Mouse (Mus musculus): ENCODE results near the gene Zfhx2. TPM values are rescaled to one million over a fixed set of nuclear protein-coding genes. Genes with fewer than 3 reads are reported as not detected.

The Zfhx2 gene
- polyA plus RNA-seq, 1 experiment, result 7.1 TPM

DNA sequence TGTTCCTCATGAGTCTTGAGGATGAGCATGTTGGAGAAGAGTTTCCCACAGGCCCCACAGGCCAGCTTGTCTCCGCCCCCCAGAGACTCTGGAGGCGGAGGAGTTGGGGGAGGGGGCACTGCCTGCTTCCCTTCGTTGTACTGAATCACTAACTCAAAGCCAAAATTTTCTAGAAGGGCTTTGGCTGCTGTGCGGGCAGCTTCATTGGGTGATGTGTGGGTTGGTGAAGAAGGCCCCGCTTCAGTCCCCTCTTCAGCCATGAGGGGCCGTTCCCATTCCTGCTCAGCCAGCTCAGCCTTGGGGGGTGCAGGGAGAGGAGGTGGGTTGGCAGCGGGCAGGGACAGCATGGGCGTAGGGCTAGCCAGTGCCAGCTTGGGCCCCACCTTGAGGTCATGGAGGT is 26.1 kb downstream of the Zfhx2 start:
- H3K4me3 ChIP-seq (ENCODE audit: insufficient read depth, low read length), result no peak overlapping the region
- no peak for TF ChIP-seq POLR2A (IDR thresholded peaks at IDR 0.05; ENCODE audit: borderline replicate concordance, low read depth, low read length)
- no peak for TF ChIP-seq CTCF (IDR thresholded peaks at IDR 0.05; ENCODE audit: low read depth, low read length)

DNA sequence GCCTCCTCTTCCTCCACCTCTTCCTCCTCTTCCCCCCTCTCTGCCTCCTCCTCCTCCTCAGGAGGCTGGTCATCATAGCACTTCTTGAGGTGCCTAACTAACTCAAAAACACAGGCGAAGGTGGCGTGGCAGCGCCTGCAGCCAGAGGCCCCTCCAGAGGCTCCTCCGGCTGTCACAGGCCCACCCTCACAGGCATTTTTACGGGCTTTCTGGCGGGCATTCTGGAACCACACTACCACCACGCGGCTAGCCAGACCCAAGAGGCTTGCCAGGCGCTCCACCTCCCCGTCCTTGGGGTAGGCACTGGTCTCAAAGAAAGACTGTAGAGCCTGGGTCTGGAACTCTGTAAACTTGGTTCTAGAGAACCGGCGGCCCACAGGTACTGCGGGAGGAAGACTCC is 26.7 kb downstream of the Zfhx2 start:
- Histone ChIP-seq H3K4me3 (ENCODE audit: insufficient read depth, low read length) (no peak overlapping the region), H3K27ac (ENCODE audit: insufficient read depth, low read depth, low read length) (no peak overlapping the region), H3K4me1 (ENCODE audit: control insufficient read depth, insufficient read depth, low read length) (no peaks in the 10 kb centered on the region)
- no peak for TF ChIP-seq CTCF (IDR thresholded peaks at IDR 0.05; ENCODE audit: low read depth, low read length)
- no peak for TF ChIP-seq POLR2A (IDR thresholded peaks at IDR 0.05; ENCODE audit: borderline replicate concordance, low read depth, low read length)

More for the DNA sequence above, 26.1 kb downstream of the Zfhx2 start:
- H3K27ac ChIP-seq (ENCODE audit: insufficient read depth, low read depth, low read length), result no peak overlapping the region
- no peaks in the 10 kb centered on the region for H3K4me1 ChIP-seq (ENCODE audit: control insufficient read depth, insufficient read depth, low read length)

DNA sequence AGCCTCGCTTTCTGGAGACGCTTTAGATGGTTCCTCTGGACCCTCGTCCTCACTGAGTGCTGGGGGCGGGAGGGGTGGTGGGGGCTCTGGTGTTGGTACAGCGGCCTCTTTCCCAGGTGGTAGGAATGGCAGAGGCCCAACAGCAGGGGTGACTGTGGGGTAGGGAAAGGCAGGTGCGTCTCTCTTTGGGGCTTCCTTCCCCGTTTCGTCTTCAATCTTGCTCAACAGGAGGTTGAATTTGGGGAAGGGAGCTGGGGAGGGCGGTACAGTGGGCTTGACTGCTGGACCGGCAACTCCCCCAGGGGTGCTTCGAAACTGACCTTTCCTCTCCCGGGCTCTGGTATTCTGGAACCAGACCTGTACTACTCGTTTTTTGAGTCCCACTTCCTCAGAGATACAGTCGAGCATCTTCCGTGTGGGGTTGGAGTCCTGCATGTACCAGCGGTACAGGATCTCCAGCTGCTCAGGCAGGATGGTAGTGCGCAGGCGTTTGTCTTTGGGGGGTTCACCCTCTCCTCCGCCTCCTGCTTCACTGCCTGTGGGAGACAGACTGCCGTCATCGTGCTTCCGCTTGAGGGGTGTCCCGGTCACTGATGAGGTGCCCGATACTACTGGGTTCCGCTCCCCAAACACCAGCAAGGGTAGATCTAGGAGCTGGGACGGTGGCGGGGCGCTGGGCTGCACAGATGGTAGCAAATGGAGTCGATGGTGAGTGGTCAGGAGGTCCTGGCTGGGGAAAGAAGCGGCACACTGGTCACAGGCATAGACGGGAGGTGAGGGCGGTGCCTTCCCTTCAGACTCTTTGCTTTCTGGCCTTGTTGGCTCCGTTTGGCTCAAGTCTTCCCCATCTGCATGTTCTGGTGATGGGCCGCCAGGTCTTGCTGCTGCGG is 27.4 kb downstream of the Zfhx2 start:
- TF ChIP-seq POLR2A (IDR thresholded peaks at IDR 0.05; ENCODE audit: borderline replicate concordance, low read depth, low read length) (no peak), CTCF (IDR thresholded peaks at IDR 0.05; ENCODE audit: low read depth, low read length) (no peak)
- Histone ChIP-seq H3K4me1 (ENCODE audit: control insufficient read depth, insufficient read depth, low read length) (no peaks in the 10 kb centered on the region), H3K27ac (ENCODE audit: insufficient read depth, low read depth, low read length) (no peak overlapping the region), H3K4me3 (ENCODE audit: insufficient read depth, low read length) (no peak overlapping the region)

DNA sequence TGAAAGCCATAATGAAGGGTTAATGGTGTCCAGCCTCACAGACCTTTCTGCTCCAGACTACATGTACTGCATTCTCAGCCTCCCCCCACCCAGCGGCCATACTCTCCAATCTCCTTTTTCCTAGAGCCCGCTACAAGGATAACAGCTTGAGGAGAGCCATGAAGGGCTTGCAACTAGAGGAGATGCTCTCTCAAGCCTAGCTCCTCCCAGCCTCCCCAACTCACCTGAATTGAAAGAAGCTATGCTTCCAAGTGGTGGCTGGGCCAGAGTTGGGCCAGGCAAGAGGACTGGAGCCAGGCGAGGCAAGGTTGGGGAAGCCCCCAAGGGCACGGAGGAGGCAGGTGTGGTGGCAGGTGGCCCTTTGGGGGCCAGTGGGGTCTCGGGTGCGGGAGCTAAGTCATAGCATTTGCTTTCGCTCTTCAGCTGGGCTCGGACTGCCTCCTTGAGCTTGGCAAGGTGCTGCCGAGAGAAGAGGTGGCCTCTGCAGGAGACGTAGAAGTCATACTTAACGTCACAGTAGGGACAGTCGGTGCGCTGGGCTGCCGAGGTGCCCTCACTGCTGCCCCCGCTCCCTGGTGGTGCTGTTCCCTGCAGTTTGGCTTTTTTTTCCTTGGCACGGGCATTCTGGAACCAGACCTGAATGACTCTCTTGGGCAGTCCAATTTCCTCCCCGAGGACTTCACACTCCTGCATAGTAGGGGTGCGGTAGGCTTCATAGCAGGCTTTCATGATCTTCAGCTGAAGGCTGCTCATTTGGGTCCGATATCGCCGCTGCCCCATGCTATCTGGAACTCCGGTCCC is 28.3 kb downstream of the Zfhx2 start:
- no peaks in the 10 kb centered on the region for H3K4me1 ChIP-seq (ENCODE audit: control insufficient read depth, insufficient read depth, low read length)
- no peak overlapping the region for H3K27ac ChIP-seq (ENCODE audit: insufficient read depth, low read depth, low read length)
- no peak overlapping the region for H3K4me3 ChIP-seq (ENCODE audit: insufficient read depth, low read length)
- TF ChIP-seq POLR2A (IDR thresholded peaks at IDR 0.05; ENCODE audit: borderline replicate concordance, low read depth, low read length) (no peak), CTCF (IDR thresholded peaks at IDR 0.05; ENCODE audit: low read depth, low read length) (no peak)

DNA sequence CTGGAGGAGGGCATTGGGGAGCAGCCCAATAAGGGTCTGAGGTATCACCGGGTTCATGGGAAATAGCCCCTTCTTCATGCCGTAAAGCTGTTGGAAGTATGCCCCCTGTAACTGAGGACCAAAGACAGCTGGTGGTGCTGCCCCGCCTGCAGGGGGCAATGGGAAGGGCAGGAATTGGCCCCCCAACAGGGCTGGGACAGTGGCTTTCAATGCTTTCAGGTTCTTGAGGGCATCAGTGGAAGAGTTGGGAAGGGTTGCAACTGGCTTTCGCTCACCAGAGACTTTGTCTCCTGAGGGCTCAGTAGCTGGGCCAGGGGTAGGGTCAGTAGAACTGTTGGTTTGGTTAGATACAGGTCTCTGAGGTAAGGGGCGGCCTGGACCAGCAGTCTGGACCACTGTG is 29.0 kb downstream of the Zfhx2 start:
- H3K27ac ChIP-seq (ENCODE audit: insufficient read depth, low read depth, low read length), result no peak overlapping the region
- no peaks in the 10 kb centered on the region for H3K4me1 ChIP-seq (ENCODE audit: control insufficient read depth, insufficient read depth, low read length)
- no peak for TF ChIP-seq CTCF (IDR thresholded peaks at IDR 0.05; ENCODE audit: low read depth, low read length)
- H3K4me3 ChIP-seq (ENCODE audit: insufficient read depth, low read length), result no peak overlapping the region

DNA sequence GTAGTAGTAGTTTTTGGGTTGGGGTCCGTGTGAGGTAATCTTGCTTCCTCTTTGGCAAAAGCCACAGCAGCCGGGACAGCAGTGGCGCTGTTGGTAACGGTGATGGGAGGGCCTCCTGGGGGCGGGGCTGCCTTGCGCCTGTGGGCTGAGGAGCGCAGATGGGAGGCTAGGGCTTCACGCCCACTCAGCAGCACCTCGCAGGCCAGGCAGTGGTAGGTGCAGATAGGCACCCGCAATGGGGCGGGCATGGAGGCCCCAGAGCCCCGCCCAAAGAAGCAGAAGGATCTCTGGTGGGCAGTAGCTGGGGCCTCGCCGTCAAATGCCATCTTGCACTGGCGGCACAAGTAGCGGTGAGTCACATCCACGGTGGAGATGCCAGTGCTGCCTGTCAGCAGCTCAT is 29.5 kb downstream of the Zfhx2 start:
- no peak overlapping the region for H3K27ac ChIP-seq (ENCODE audit: insufficient read depth, low read depth, low read length)
- H3K4me1 ChIP-seq (ENCODE audit: control insufficient read depth, insufficient read depth, low read length), result no peaks in the 10 kb centered on the region
- TF ChIP-seq CTCF (IDR thresholded peaks at IDR 0.05; ENCODE audit: low read depth, low read length), result no peak
- TF ChIP-seq POLR2A (IDR thresholded peaks at IDR 0.05; ENCODE audit: borderline replicate concordance, low read depth, low read length), result no peak
- no peak overlapping the region for H3K4me3 ChIP-seq (ENCODE audit: insufficient read depth, low read length)

DNA sequence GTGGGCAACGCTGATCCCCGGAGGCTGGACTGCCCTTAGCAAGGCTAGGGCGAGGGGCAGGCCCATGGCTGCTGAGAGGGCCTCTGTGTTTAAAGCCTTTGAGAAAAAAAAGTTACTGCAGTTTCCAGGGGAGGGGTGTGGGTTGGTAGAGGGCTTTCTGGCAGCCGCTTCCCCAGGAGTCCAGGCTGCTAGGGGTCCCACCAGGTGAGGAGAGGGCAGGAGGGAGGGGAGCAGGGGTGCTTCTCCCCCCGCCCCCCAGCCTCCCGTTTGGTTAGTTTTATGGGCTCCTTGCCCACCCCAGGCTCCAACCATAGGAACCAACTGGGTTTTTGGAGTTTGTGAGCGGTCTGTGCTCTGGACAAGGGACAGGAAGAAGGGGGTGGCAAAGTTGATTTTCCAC is 30.3 kb downstream of the Zfhx2 start:
- H3K27ac ChIP-seq (ENCODE audit: insufficient read depth, low read depth, low read length), result no peak overlapping the region
- no peaks in the 10 kb centered on the region for H3K4me1 ChIP-seq (ENCODE audit: control insufficient read depth, insufficient read depth, low read length)
- H3K4me3 ChIP-seq (ENCODE audit: insufficient read depth, low read length), result no peak overlapping the region
- TF ChIP-seq POLR2A (IDR thresholded peaks at IDR 0.05; ENCODE audit: borderline replicate concordance, low read depth, low read length) (no peak), CTCF (IDR thresholded peaks at IDR 0.05; ENCODE audit: low read depth, low read length) (no peak)

DNA sequence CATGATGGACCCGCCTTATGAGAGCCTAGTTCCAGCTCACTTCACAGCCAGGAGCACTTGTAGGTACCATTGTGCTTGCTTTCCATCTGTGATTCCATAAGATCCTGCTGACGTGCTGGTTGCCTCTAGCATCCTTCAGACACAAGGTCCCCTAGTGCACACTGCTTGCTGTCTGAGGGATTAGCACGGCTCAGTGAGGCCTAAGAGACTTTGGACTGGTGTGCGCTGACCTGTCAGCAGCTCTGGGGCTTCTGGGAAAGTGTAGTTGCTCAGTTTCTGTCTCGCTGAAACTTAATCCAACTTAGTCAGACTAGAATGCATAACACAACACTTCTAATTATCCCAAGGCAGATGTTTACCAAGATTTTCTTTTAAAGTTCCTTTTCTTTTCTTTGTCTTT is 32.2 kb downstream of the Zfhx2 start:
- no peak overlapping the region for H3K27ac ChIP-seq (ENCODE audit: insufficient read depth, low read depth, low read length)
- no peak for TF ChIP-seq POLR2A (IDR thresholded peaks at IDR 0.05; ENCODE audit: borderline replicate concordance, low read depth, low read length)
- no peak for TF ChIP-seq CTCF (IDR thresholded peaks at IDR 0.05; ENCODE audit: low read depth, low read length)
- no peak overlapping the region for H3K4me3 ChIP-seq (ENCODE audit: insufficient read depth, low read length)
- H3K4me1 ChIP-seq (ENCODE audit: control insufficient read depth, insufficient read depth, low read length), result peaks cover 10% of the 10 kb centered on the region

DNA sequence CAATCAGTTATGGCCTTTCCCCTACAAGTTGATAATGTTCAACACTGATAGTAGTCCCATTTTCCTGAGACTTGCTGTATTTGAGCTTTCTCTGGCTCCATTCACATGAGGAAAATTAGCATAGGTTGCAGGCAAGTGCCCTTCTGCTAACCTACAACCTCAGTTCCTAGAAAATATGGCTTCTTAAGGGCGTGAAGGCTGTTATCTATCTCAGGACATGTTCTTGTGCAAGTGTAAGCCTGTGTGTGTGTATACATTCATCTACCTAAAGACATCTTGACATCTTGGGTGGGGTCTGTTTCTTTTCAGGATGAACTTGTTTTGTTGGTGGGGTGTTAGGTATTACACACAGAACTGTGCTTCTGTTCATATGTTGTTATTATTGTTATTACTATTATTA is 33.1 kb downstream of the Zfhx2 start:
- no peak overlapping the region for H3K27ac ChIP-seq (ENCODE audit: insufficient read depth, low read depth, low read length)
- H3K4me3 ChIP-seq (ENCODE audit: insufficient read depth, low read length), result no peak overlapping the region
- peaks cover 19% of the 10 kb centered on the region for H3K4me1 ChIP-seq (ENCODE audit: control insufficient read depth, insufficient read depth, low read length)
- TF ChIP-seq POLR2A (IDR thresholded peaks at IDR 0.05; ENCODE audit: borderline replicate concordance, low read depth, low read length) (no peak), CTCF (IDR thresholded peaks at IDR 0.05; ENCODE audit: low read depth, low read length) (no peak)
